Mouse (Mus musculus): ENCODE measurements around the gene Ctf2.
"Not testable (repeated sequence)": the region's sequence is repeated elsewhere in the genome, so short reads cannot be mapped to it uniquely, and the experiment has no call there.

The Ctf2 gene

GRCm38 (mm10) chr7:127714816-127715215 is 17.1 kb downstream of the Ctf2 start:
- no peak for DNase-seq (ENCODE audit: low spot score in 2 of 2)

- DNase-seq (ENCODE audit: low spot score in 2 of 2), result peak; percentile 53 to 59
Observed at GRCm38 (mm10) chr7:127712461-127713385, 19.2 kb downstream of the Ctf2 start, which contains the start of gene Ctf1. TSS of gene Ctf1 (plus strand) at chr7:127712736.

- DNase-seq (ENCODE audit: low spot score in 2 of 2), result no peak
Observed at GRCm38 (mm10) chr7:127711456-127711855, 20.5 kb downstream of the Ctf2 start.

- no peak for DNase-seq (ENCODE audit: low spot score in 2 of 2)
Observed at GRCm38 (mm10) chr7:127711031-127711430, 20.9 kb downstream of the Ctf2 start.

GRCm38 (mm10) chr7:127709261-127709979 is 22.5 kb downstream of the Ctf2 start:
- no peak for DNase-seq (ENCODE audit: low spot score in 2 of 2)

GRCm38 (mm10) chr7:127708207-127709078 is 23.5 kb downstream of the Ctf2 start, which contains the start of gene Bcl7c:
TSS of gene Bcl7c (minus strand) at chr7:127708933.
- DNase-seq (ENCODE audit: low spot score in 2 of 2), result peak; percentile 88 to 89

GRCm38 (mm10) chr7:127707957-127708206 is 24.1 kb downstream of the Ctf2 start:
- no peak for DNase-seq (ENCODE audit: low spot score in 2 of 2)

GRCm38 (mm10) chr7:127707045-127707956 is 24.7 kb downstream of the Ctf2 start:
- DNase-seq (ENCODE audit: low spot score in 2 of 2), result peak in 1 of 2 experiments; percentile 25

GRCm38 (mm10) chr7:127705706-127706105 is 26.3 kb downstream of the Ctf2 start:
- no peak for DNase-seq (ENCODE audit: low spot score in 2 of 2)

- DNase-seq (ENCODE audit: low spot score in 2 of 2), result no peak
Observed at GRCm38 (mm10) chr7:127704598-127704997, 27.4 kb downstream of the Ctf2 start.

- DNase-seq (ENCODE audit: low spot score in 2 of 2), result no peak
Observed at GRCm38 (mm10) chr7:127703561-127704178, 28.3 kb downstream of the Ctf2 start.

- no peak for DNase-seq (ENCODE audit: low spot score in 2 of 2)
Observed at GRCm38 (mm10) chr7:127700712-127701331, 31.1 kb downstream of the Ctf2 start.

GRCm38 (mm10) chr7:127698986-127699385 is 33.0 kb downstream of the Ctf2 start:
- no peak for DNase-seq (ENCODE audit: low spot score in 2 of 2)

GRCm38 (mm10) chr7:127693730-127694129 is 38.2 kb downstream of the Ctf2 start:
- not testable (repeated sequence) for DNase-seq (ENCODE audit: low spot score in 2 of 2)

GRCm38 (mm10) chr7:127693290-127693689 is 38.7 kb downstream of the Ctf2 start:
- DNase-seq (ENCODE audit: low spot score in 2 of 2), result no peak

- no peak for DNase-seq (ENCODE audit: low spot score in 2 of 2)
Observed at GRCm38 (mm10) chr7:127691221-127691989, 40.6 kb downstream of the Ctf2 start.

GRCm38 (mm10) chr7:127689626-127690280 is 42.2 kb downstream of the Ctf2 start:
- no peak for DNase-seq (ENCODE audit: low spot score in 2 of 2)

- DNase-seq (ENCODE audit: low spot score in 2 of 2), result no peak
Observed at GRCm38 (mm10) chr7:127688935-127689334, 43.0 kb downstream of the Ctf2 start.
